Mouse (Mus musculus) heart, embryonic 14.5 days (tissue): Measurements from ENCODE around the gene Adamtsl5. TPM values are rescaled to one million over a fixed set of nuclear protein-coding genes. Genes with fewer than 3 reads are reported as not detected.

Experiments
- ATAC-seq: fragments of 200-750 bp; cut with Nextera tagmentation; 2 replicates; pipeline ENCODE4 v1.8.0; 2017; ENCODE audit warnings: low read depth, moderate TSS enrichment; ENCODE audit not compliant: insufficient number of reproducible peaks, insufficient read depth, low FRiP score
- H3K27ac ChIP-seq, 2 experiments: fragments of 200-500 bp in 1 of 2; fragments of 300-500 bp in 1 of 2; sonication (generic) in 1 of 2; replicated peaks in 1 of 2; 2 replicates each; pipeline ENCODE4 v1.5.1; 2012 to 2014; ENCODE audit warnings: low read depth in 2 of 2, low read length in 2 of 2, control low read depth in 1 of 2, mild to moderate bottlenecking in 1 of 2, mixed read lengths in 1 of 2; ENCODE audit not compliant: control insufficient read depth in 1 of 2, insufficient read depth in 1 of 2
- H3K27me3 ChIP-seq: fragments of 300-500 bp; sonication (generic); 2 replicates; pipeline ENCODE4 v1.6.1; 2014; ENCODE audit warnings: mild to moderate bottlenecking, low read length, control low read depth; ENCODE audit not compliant: control insufficient read depth, insufficient read depth
- H3K36me3 ChIP-seq: fragments of 300-500 bp; sonication (generic); 2 replicates; pipeline ENCODE4 v1.6.1; 2014; ENCODE audit warnings: mild to moderate bottlenecking, control low read depth, low read length, mixed read lengths; ENCODE audit not compliant: control insufficient read depth, insufficient read depth
- H3K4me1 ChIP-seq, 2 experiments: fragments of 200-500 bp in 1 of 2; fragments of 300-500 bp in 1 of 2; sonication (generic) in 1 of 2; 2 replicates each; pipeline ENCODE4 v1.6.1; 2012 to 2014; ENCODE audit warnings: low read length in 2 of 2, control low read depth in 1 of 2, mixed read lengths in 1 of 2; ENCODE audit not compliant: control insufficient read depth in 2 of 2, insufficient read depth in 2 of 2
- H3K4me2 ChIP-seq: fragments of 300-500 bp; sonication (generic); 2 replicates; pipeline ENCODE4 v1.6.1; 2014; ENCODE audit warnings: mild to moderate bottlenecking, low read length
- H3K4me3 ChIP-seq, 2 experiments: fragments of 200-500 bp in 1 of 2; fragments of 300-500 bp in 1 of 2; sonication (generic) in 1 of 2; 2 replicates each; pipeline ENCODE4 v1.5.1; 2012 to 2014; ENCODE audit warnings: low read length in 2 of 2, mild to moderate bottlenecking in 2 of 2, control low read depth in 1 of 2, low read depth in 1 of 2, moderate library complexity in 1 of 2; ENCODE audit not compliant: control insufficient read depth in 1 of 2, insufficient read depth in 1 of 2
- H3K9ac ChIP-seq: fragments of 300-500 bp; sonication (generic); 2 replicates; pipeline ENCODE4 v1.6.1; 2014; ENCODE audit warnings: mild to moderate bottlenecking, low read length
- H3K9me3 ChIP-seq: fragments of 300-500 bp; sonication (generic); 2 replicates; pipeline ENCODE4 v1.6.1; 2016; ENCODE audit warnings: low read length, control low read depth; ENCODE audit not compliant: control insufficient read depth
- WGBS: fragments of 180-500 bp; shearing (Covaris S2); extraction: QIAGEN DNeasy Blood & Tissue Kit; methylation state at CpG from one replicate; pipeline ENCODE4 v1.1.7; 2014; 5-methylcytosine and 5-hydroxymethylcytosine counted together
- polyA plus RNA-seq: library from polyadenylated mRNA; unstranded; fragments of >200 nt; fragmentation: Nextera tagmentation; extraction: Ambion mirVana; gene quantifications from 2 replicates; pipeline ENCODE4 v1.2.1, GENCODE M21; 2014

The Adamtsl5 gene
- polyA plus RNA-seq, 1 experiment from 2014 or later = 7.8 TPM

DNA sequence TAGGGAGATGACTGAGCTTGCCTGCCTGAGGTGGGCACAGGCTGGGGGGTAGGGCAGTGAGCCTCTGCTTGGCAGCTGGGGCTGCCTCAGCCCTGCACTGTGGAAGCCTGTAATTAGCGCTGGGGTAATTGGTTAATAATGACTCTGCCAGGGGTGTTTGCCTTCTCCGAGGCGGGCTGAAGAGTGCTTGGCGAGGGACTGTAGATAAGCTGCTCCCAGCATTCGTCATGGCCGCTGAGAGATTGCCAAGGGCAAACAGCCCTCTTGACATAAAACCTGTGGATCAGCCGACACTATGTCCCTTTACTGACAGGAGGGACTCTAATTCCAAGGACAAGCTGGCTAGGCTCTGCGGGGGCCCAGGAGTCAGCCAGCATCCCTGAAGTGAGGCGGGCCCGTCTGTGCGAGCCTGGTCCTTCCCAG, 31.8 kb downstream of the Adamtsl5 start:
- H3K27me3 ChIP-seq = peaks cover 56% of the 10 kb centered on the region
- no peak overlapping the region for H3K27ac ChIP-seq
- H3K4me1 ChIP-seq = peaks cover 28 to 47% of the 10 kb centered on the region in 2 experiments
- H3K9me3 ChIP-seq = no peaks in the 10 kb centered on the region
- H3K4me3 ChIP-seq = no peak overlapping the region
- ATAC-seq = no peak
- peaks cover 15% of the 10 kb centered on the region for H3K36me3 ChIP-seq
- peak overlapping the region; percentile 37 for H3K4me2 ChIP-seq
- WGBS = 13% methylated on average over 11 of the region's 11 CpGs
- peak overlapping the region; percentile 40; the same call in 1 of the 2 replicates for H3K9ac ChIP-seq

DNA sequence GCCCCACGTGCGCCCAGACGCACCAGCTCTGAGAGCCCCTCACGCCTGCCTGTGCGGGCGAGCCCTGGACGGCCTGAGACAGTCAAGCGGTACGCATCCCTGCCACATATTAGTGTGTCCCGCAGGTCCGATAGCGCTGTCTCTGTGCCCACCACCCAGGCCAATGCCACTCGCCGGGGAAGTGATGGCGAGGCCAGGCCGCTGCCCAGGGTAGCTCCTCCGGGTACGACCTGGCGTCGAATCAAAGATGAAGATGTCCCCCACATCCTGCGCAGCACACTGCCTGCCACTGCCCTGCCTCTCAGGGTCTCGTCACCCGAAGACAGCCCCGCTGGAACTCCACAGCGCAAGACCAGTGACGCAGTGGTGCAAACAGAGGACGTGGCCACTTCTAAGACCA, 32.9 kb downstream of the Adamtsl5 start:
- no peak overlapping the region for H3K4me3 ChIP-seq
- 44% methylated on average over 27 of the region's 27 CpGs for WGBS
- no peaks in the 10 kb centered on the region for H3K9me3 ChIP-seq
- 0 out of 2 replicates have a peak overlapping the region, but pooled peaks have one; percentile 1 for H3K4me2 ChIP-seq
- H3K4me1 ChIP-seq = peaks cover 25 to 47% of the 10 kb centered on the region in 2 experiments
- no peak overlapping the region for H3K27ac ChIP-seq
- no peak for ATAC-seq
- peaks cover 15% of the 10 kb centered on the region for H3K36me3 ChIP-seq
- H3K27me3 ChIP-seq = peaks cover 67% of the 10 kb centered on the region
- H3K9ac ChIP-seq = peak overlapping the region; percentile 40; the same call in 1 of the 2 replicates

DNA sequence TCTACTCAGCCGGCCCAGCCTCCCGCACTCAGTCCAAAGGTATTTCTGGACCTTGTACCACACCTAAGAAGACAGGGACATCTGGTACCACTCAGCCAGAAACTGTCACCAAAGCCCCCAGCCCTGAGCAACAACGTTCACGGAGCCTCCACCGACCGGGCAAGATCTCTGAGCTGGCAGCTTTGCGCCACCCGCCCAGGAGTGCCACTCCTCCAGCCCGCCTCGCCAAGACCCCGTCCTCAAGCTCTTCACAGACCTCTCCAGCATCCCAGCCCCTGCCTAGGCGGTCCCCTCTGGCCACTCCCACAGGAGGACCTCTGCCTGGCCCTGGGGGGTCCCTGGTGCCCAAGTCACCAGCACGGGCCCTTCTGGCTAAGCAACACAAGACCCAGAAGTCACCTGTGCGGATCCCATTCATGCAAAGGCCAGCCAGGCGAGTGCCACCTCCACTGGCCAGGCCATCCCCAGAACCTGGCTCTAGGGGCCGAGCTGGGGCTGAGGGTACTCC, 33.7 kb downstream of the Adamtsl5 start:
- H3K9ac ChIP-seq = 0 out of 2 replicates have a peak overlapping the region, but pooled peaks have one; percentile 16
- WGBS = 31% methylated on average over 14 of the region's 16 CpGs

DNA sequence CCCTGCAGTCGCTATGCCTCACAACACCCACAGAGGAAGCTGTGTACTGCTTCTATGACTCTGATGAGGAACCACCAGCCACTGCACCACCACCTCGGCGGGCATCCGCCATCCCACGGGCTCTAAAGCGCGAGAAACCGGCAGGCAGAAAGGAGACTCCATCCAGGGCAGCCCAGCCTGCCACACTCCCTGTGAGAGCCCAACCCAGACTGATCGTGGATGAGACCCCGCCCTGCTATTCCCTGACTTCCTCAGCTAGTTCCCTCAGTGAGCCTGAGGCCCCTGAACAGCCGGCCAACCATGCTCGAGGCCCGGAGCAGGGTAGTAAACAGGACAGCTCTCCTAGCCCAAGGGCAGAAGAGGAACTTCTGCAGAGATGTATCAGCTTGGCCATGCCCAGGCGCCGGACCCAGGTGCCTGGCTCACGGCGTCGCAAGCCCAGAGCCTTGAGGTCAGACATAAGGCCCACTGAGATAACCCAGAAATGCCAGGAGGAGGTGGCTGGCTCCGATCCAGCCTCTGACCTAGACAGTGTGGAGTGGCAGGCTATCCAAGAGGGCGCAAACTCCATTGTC, 34.5 kb downstream of the Adamtsl5 start:
- Histone ChIP-seq H3K4me1 (peaks cover 22 to 40% of the 10 kb centered on the region in 2 experiments), H3K27ac (no peak overlapping the region), H3K36me3 (peaks cover 11% of the 10 kb centered on the region), H3K4me3 (no peak overlapping the region; a peak in 1 of 4 replicates), H3K4me2 (peak overlapping the region; percentile 21; the same call in 1 of the 2 replicates), H3K9me3 (no peaks in the 10 kb centered on the region), H3K9ac (peak overlapping the region; percentile 34), H3K27me3 (peaks cover 75% of the 10 kb centered on the region)
- no peak for ATAC-seq
- WGBS = 21% methylated on average over 20 of the region's 20 CpGs

More for the DNA sequence above, 33.7 kb downstream of the Adamtsl5 start:
- peaks cover 23 to 44% of the 10 kb centered on the region in 2 experiments for H3K4me1 ChIP-seq
- H3K4me3 ChIP-seq = no peak overlapping the region
- no peaks in the 10 kb centered on the region for H3K9me3 ChIP-seq
- peaks cover 15% of the 10 kb centered on the region for H3K36me3 ChIP-seq
- peaks cover 68% of the 10 kb centered on the region for H3K27me3 ChIP-seq
- no peak overlapping the region for H3K4me2 ChIP-seq
- ATAC-seq = no peak
- no peak overlapping the region for H3K27ac ChIP-seq

DNA sequence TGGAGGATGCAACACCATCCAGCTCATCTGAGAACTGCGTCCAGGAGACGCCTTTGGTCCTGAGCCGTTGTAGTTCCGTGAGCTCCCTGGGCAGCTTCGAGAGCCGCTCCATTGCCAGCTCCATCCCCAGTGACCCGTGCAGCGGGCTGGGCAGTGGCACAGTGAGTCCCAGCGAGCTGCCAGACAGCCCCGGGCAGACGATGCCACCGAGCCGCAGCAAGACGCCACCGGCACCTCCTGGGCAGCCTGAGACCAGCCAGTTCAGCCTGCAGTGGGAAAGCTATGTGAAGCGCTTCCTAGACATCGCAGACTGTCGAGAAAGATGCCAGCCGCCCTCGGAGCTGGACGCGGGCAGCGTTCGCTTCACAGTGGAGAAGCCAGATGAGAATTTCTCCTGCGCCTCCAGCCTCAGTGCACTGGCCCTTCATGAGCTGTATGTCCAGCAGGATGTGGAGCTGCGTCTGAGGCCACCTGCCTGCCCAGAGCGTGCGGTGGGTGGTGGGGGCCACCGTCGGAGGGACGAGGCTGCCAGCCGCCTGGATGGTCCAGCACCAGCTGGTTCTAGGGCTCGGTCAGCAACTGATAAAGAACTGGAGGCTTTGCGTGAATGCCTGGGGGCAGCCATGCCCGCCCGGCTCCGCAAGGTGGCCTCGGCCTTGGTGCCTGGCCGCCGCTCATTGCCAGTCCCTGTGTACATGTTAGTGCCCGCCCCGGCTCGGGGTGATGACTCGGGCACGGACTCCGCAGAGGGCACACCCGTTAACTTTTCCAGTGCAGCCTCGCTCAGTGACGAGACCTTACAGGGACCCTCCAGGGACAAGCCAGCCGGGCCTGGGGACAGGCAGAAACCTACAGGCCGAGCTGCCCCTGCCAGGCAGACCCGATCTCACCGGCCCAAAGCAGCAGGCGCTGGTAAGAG, 35.4 kb downstream of the Adamtsl5 start:
- H3K9me3 ChIP-seq = no peaks in the 10 kb centered on the region
- no peak for ATAC-seq
- peaks cover 79% of the 10 kb centered on the region for H3K27me3 ChIP-seq
- no peak overlapping the region for H3K27ac ChIP-seq
- H3K9ac ChIP-seq = no peak overlapping the region
- H3K4me1 ChIP-seq = peaks cover 22 to 40% of the 10 kb centered on the region in 2 experiments
- WGBS = 55% methylated on average over 54 of the region's 54 CpGs
- no peak overlapping the region for H3K4me2 ChIP-seq
- H3K36me3 ChIP-seq = peaks cover 3% of the 10 kb centered on the region; the same call in 1 of the 2 replicates
- no peak overlapping the region for H3K4me3 ChIP-seq

DNA sequence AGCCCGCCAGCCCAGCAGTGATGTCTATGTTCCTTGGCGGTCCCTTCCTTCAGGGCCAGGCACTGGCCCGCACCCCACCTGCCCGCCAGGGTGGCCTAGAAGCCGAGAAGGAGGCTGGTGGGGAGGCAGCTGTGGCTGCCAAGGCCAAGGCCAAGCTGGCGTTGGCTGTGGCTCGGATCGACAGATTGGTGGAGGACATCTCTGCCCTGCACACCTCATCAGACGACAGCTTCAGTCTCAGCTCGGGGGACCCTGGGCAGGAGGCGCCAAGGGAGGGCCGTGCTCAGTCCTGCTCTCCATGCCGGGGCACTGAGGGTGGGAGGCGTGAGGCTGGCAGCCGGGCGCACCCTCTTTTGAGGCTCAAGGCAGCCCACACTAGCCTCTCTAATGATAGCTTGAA, 36.7 kb downstream of the Adamtsl5 start:
- Histone ChIP-seq H3K4me2 (no peak overlapping the region), H3K27ac (no peak overlapping the region), H3K9ac (no peak overlapping the region), H3K27me3 (peaks cover 84% of the 10 kb centered on the region), H3K9me3 (no peaks in the 10 kb centered on the region), H3K4me3 (no peak overlapping the region), H3K4me1 (peaks cover 18 to 30% of the 10 kb centered on the region in 2 experiments), H3K36me3 (no peaks in the 10 kb centered on the region)
- WGBS = 76% methylated on average over 16 of the region's 16 CpGs
- no peak for ATAC-seq

DNA sequence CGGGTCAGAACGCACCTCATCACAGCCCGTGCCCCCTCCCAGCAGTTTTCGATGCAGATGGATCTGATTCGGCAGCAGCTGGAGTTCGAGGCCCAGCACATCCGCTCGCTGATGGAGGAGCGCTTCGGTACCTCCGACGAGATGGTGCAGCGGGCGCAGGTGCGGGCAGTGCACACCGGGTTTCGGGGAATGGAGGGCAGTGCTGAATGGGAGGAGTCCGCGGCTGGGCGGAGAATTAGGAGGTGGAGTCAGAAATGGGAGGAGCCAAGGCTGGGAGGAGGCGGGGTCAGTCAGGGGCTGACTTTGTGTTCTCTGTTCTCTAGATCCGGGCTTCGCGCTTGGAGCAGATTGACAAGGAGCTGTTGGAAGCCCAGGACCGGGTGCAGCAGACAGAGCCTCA, 43.4 kb downstream of the Adamtsl5 start:
- Histone ChIP-seq H3K9ac (no peak overlapping the region), H3K27me3 (peaks cover 88% of the 10 kb centered on the region), H3K4me1 (peaks cover 4 to 8% of the 10 kb centered on the region in 2 experiments; a peak in 2 of 4 replicates), H3K4me3 (no peak overlapping the region), H3K4me2 (peak overlapping the region; percentile 1; the same call in 1 of the 2 replicates), H3K36me3 (no peaks in the 10 kb centered on the region), H3K27ac (no peak overlapping the region), H3K9me3 (no peaks in the 10 kb centered on the region)
- no peak for ATAC-seq
- 7% methylated on average over 25 of the region's 25 CpGs for WGBS
